Mouse (Mus musculus) MEL (cell line): ENCODE data around the gene Cdkl5. TPM values are rescaled to one million over a fixed set of nuclear protein-coding genes. Genes with fewer than 3 reads are reported as not detected.

Source experiments
- DNase-seq: peaks from one replicate; pipeline ENCODE4 v3.0.0; 2011; ENCODE audit warnings: low read depth, low spot score
- H3K27ac ChIP-seq: 2 replicates; pipeline ENCODE4 v1.5.1; 2012; ENCODE audit warnings: low read depth, mild to moderate bottlenecking, control low read depth, low read length, moderate library complexity; ENCODE audit not compliant: control insufficient read depth
- H3K27me3 ChIP-seq, 2 experiments: fragments of 150-350 bp in 1 of 2; sonication (generic) in 1 of 2; 2 replicates each; pipeline ENCODE4 v1.6.1; 2012; ENCODE audit warnings: low read length in 2 of 2, mild to moderate bottlenecking in 2 of 2, improper control_type of control experiment in 1 of 2, moderate library complexity in 1 of 2; ENCODE audit not compliant: insufficient read depth in 2 of 2, control insufficient read depth in 1 of 2
- H3K36me3 ChIP-seq, 2 experiments: 2 replicates each; pipeline ENCODE4 v1.6.1; 2012 to 2014; ENCODE audit warnings: low read length in 2 of 2, improper control_type of control experiment in 1 of 2, inconsistent platforms in 1 of 2, mild to moderate bottlenecking in 1 of 2; ENCODE audit not compliant: insufficient read depth in 2 of 2, control insufficient read depth in 1 of 2
- H3K4me1 ChIP-seq, 2 experiments: fragments of 150-350 bp in 1 of 2; sonication (generic) in 1 of 2; 2 replicates each; pipeline ENCODE4 v1.6.1; 2012; ENCODE audit warnings: low read length in 2 of 2, improper control_type of control experiment in 1 of 2, mild to moderate bottlenecking in 1 of 2; ENCODE audit not compliant: insufficient read depth in 2 of 2, control insufficient read depth in 1 of 2
- H3K4me3 ChIP-seq, 2 experiments: fragments of 150-350 bp in 1 of 2; sonication (generic) in 1 of 2; 2 replicates each; pipeline ENCODE4 v1.5.1; 2012; ENCODE audit warnings: low read depth in 2 of 2, low read length in 2 of 2, mild to moderate bottlenecking in 2 of 2, moderate library complexity in 2 of 2, control low read depth in 1 of 2, improper control_type of control experiment in 1 of 2; ENCODE audit not compliant: control insufficient read depth in 1 of 2, insufficient read depth in 1 of 2
- H3K79me2 ChIP-seq: 2 replicates; pipeline ENCODE4 v1.6.1; 2012; ENCODE audit warnings: mild to moderate bottlenecking, low read length, moderate library complexity; ENCODE audit not compliant: control insufficient read depth, poor library complexity, insufficient read depth
- H3K9ac ChIP-seq: 2 replicates; pipeline ENCODE4 v1.6.1; 2012; ENCODE audit warnings: low read depth, mild to moderate bottlenecking, control low read depth, low read length, moderate library complexity; ENCODE audit not compliant: control insufficient read depth, poor library complexity, severe bottlenecking
- H3K9me3 ChIP-seq: fragments of 150-350 bp; sonication (generic); replicated peaks from 2 replicates; pipeline ENCODE4 v1.6.1; 2012; ENCODE audit warnings: mild to moderate bottlenecking, low read length, improper control_type of control experiment, moderate library complexity; ENCODE audit not compliant: insufficient read depth
- BHLHE40 ChIP-seq: IDR thresholded peaks from 2 replicates; pipeline ENCODE4 v1.6.1; 2012; ENCODE audit warnings: low read depth, mild to moderate bottlenecking, inconsistent platforms, low read length, improper control_type of control experiment, borderline replicate concordance
- CHD1 ChIP-seq: IDR thresholded peaks from 2 replicates; pipeline ENCODE4 v1.6.1; 2012; ENCODE audit warnings: low read depth, mild to moderate bottlenecking, inconsistent platforms, low read length, improper control_type of control experiment
- CHD2 ChIP-seq: IDR thresholded peaks from 2 replicates; pipeline ENCODE4 v1.6.1; 2011; ENCODE audit warnings: low read length, improper control_type of control experiment
- CTCF ChIP-seq, 3 experiments: IDR thresholded peaks in 2 of 3; conservative IDR thresholded peaks in 1 of 3; 2 replicates each; pipeline ENCODE4 v1.5.1; 2011 to 2012; ENCODE audit warnings: low read length in 3 of 3, low read depth in 2 of 3, mild to moderate bottlenecking in 2 of 3, improper control_type of control experiment in 1 of 3, inconsistent platforms in 1 of 3, mixed read lengths in 1 of 3, moderate library complexity in 1 of 3; ENCODE audit not compliant: control insufficient read depth in 1 of 3, insufficient read depth in 1 of 3, poor library complexity in 1 of 3, severe bottlenecking in 1 of 3
- HCFC1 ChIP-seq: IDR thresholded peaks from 2 replicates; pipeline ENCODE4 v1.6.1; 2012; ENCODE audit warnings: low read depth, mild to moderate bottlenecking, inconsistent platforms, low read length, improper control_type of control experiment, moderate library complexity
- MAX ChIP-seq: IDR thresholded peaks from 2 replicates; pipeline ENCODE4 v1.6.1; 2011; ENCODE audit warnings: low read length, improper control_type of control experiment
- MAZ ChIP-seq: IDR thresholded peaks from 2 replicates; pipeline ENCODE4 v1.6.1; 2012; ENCODE audit warnings: low read depth, mild to moderate bottlenecking, inconsistent platforms, low read length, improper control_type of control experiment
- MYB ChIP-seq: IDR thresholded peaks from 2 replicates; pipeline ENCODE4 v1.6.1; 2011; ENCODE audit warnings: mild to moderate bottlenecking, low read depth, low read length, improper control_type of control experiment
- NELFE ChIP-seq: IDR thresholded peaks from 2 replicates; pipeline ENCODE4 v1.6.1; 2011; ENCODE audit warnings: low read depth, low read length, improper control_type of control experiment
- POLR2AphosphoS2 ChIP-seq: IDR thresholded peaks from 2 replicates; pipeline ENCODE4 v1.6.1; 2011; ENCODE audit warnings: low read length, improper control_type of control experiment
- RAD21 ChIP-seq: IDR thresholded peaks from 2 replicates; pipeline ENCODE4 v1.6.1; 2011; ENCODE audit warnings: mild to moderate bottlenecking, low read depth, low read length, improper control_type of control experiment
- SIN3A ChIP-seq: IDR thresholded peaks from 2 replicates; pipeline ENCODE4 v1.6.1; 2012; ENCODE audit warnings: low read length, improper control_type of control experiment, inconsistent platforms
- SMC3 ChIP-seq: IDR thresholded peaks from 2 replicates; pipeline ENCODE4 v1.6.1; 2011; ENCODE audit warnings: low read depth, low read length, improper control_type of control experiment
- TCF12 ChIP-seq: IDR thresholded peaks from 2 replicates; pipeline ENCODE4 v1.6.1; 2014; ENCODE audit warnings: low read depth, mild to moderate bottlenecking, inconsistent platforms, low read length, improper control_type of control experiment, moderate library complexity
- USF1 ChIP-seq: IDR thresholded peaks from 2 replicates; pipeline ENCODE4 v1.6.1; 2014; ENCODE audit warnings: low read depth, mild to moderate bottlenecking, inconsistent platforms, low read length, improper control_type of control experiment, moderate library complexity
- ZMIZ1 ChIP-seq: IDR thresholded peaks from 2 replicates; pipeline ENCODE4 v1.6.1; 2012; ENCODE audit warnings: low read depth, mild to moderate bottlenecking, inconsistent platforms, low read length, improper control_type of control experiment, moderate library complexity
- ZNF384 ChIP-seq: IDR thresholded peaks from 2 replicates; pipeline ENCODE4 v1.6.1; 2012; ENCODE audit warnings: low read depth, mild to moderate bottlenecking, inconsistent platforms, low read length, improper control_type of control experiment
- polyA plus RNA-seq, 2 experiments: library from polyadenylated mRNA; stranded (reverse) in 1 of 2; unstranded in 1 of 2; fragments of >175 nt in 1 of 2; fragments of >200 nt in 1 of 2; gene quantifications; 2 replicates each; pipeline versions ENCODE4 v1.2.1 to v1.2.4; 2012; ENCODE audit warnings: low replicate concordance in 2 of 2, low read depth in 1 of 2; ENCODE audit not compliant: insufficient read length in 2 of 2, insufficient read depth in 1 of 2, missing spikeins in 1 of 2
- total RNA-seq: library from RNA; depleted of rRNA; stranded (reverse); fragments of 300-350 nt; gene quantifications from 2 replicates; pipeline ENCODE4 v1.2.3, GENCODE M21; 2012

The Cdkl5 gene
- total and polyA plus RNA-seq, 3 experiments, result 1.7 to 2.8 TPM; not detected in 1

DNA sequence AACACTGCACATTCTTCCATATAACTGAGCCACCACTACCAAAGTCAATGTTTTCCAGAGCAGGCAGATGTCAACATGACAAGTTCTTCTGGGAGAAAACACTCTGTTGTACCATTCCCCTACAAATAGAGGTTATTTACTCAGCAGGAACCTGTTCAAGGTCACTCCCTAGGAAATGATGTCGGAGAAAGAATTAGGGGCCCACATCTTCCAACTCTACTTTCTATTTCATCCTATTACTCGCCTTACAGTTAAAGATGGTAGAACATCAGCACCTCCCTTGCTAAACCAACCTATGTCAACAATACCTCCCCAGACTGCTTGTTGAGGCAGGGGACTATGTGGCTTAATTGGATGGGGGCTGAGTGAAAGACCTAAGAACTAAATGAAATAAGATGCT, 226.8 kb downstream of the Cdkl5 start, which contains the start of gene Rs1:
Gene Rs1 (plus strand): TSS at position 301 of the 400 bp plus-strand sequence.
- TF ChIP-seq CHD2, result no peak
- TF ChIP-seq POLR2AphosphoS2, result no peak
- no peak for TF ChIP-seq MYB
- TF ChIP-seq BHLHE40, result no peak
- TF ChIP-seq SMC3, result no peak
- TF ChIP-seq ZMIZ1, result no peak
- no peak for TF ChIP-seq CHD1
- TF ChIP-seq CTCF (IDR thresholded peaks at IDR 0.05 in 2 of 3, conservative IDR thresholded peaks at IDR 0.05 in 1 of 3; ENCODE audit: control insufficient read depth in 1 of 3, insufficient read depth in 1 of 3, low read depth in 2 of 3, low read length in 3 of 3, poor library complexity in 1 of 3, severe bottlenecking in 1 of 3), result no peak
- TF ChIP-seq MAZ, result no peak
- no peak for TF ChIP-seq USF1
- TF ChIP-seq ZNF384, result no peak
- no peak for TF ChIP-seq NELFE
- no peak for DNase-seq
- H3K9me3 ChIP-seq, result no peaks in the 10 kb centered on the region
- H3K9ac ChIP-seq, result peak within 1 kb of the TSS; percentile 91
- H3K4me1 ChIP-seq, result no peaks in the 10 kb centered on the region
- H3K27ac ChIP-seq, result no peak within 1 kb of the TSS
- H3K79me2 ChIP-seq, result no peaks in the 10 kb centered on the region; the same call in 1 of the 2 replicates
- H3K27me3 ChIP-seq, result no peaks in the 10 kb centered on the region
- H3K36me3 ChIP-seq, result peaks cover 0 to 6% of the 10 kb centered on the region in 2 experiments; a peak in 2 of 4 replicates
- peak within 1 kb of the TSS; percentile 38 to 69 for H3K4me3 ChIP-seq

DNA sequence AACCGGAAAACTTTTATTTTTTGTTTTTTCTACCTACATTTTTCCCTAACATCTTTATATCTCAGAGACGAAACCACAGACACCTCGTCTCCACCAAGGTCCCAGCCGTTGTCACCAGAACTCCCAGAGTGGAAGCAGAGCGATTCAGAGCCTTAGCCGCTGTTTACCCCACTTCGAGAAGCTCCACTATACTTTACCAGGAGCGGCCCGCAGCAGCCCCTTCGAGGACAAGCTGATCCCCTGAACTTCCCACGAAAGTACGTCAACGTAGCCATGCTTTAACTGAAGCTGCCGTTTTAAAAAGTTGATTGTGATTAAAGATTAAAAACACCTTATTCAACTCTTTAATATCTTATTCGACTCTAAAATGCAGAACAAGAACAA, 228.3 kb downstream of the Cdkl5 start:
- Histone ChIP-seq H3K9me3 (no peaks in the 10 kb centered on the region), H3K79me2 (no peaks in the 10 kb centered on the region; the same call in 1 of the 2 replicates), H3K36me3 (peaks cover 0 to 6% of the 10 kb centered on the region in 2 experiments; a peak in 2 of 4 replicates), H3K27me3 (no peaks in the 10 kb centered on the region; a peak in 1 of 4 replicates), H3K27ac (peak overlapping the region; percentile 70), H3K4me1 (no peaks in the 10 kb centered on the region), H3K4me3 (peak overlapping the region; percentile 38 to 81), H3K9ac (peak overlapping the region; percentile 91)
- TF ChIP-seq MAX (peak; percentile 26; the same call in 1 of the 2 replicates), RAD21 (no peak; the same call in 1 of the 2 replicates), TCF12 (no peak), SIN3A (no peak), HCFC1 (0 out of 2 replicates have a peak, but pooled peaks have one; percentile 57)
- peak; percentile 85 for DNase-seq
